Mouse (Mus musculus) effector memory CD4-positive, alpha-beta T cell, adult 7 months (primary cell): Measurements from ENCODE around the gene Fscn3. TPM values are rescaled to one million over a fixed set of nuclear protein-coding genes. Genes with fewer than 3 reads are reported as not detected.

Experiments
- polyA plus RNA-seq: library from polyadenylated mRNA; unstranded; fragments of 100-300 nt; shearing (Covaris generic); gene quantifications from one replicate; pipeline ENCODE4 v1.2.1, GENCODE M21; 2017

Gene Fscn3
- not detected for polyA plus RNA-seq

DNA sequence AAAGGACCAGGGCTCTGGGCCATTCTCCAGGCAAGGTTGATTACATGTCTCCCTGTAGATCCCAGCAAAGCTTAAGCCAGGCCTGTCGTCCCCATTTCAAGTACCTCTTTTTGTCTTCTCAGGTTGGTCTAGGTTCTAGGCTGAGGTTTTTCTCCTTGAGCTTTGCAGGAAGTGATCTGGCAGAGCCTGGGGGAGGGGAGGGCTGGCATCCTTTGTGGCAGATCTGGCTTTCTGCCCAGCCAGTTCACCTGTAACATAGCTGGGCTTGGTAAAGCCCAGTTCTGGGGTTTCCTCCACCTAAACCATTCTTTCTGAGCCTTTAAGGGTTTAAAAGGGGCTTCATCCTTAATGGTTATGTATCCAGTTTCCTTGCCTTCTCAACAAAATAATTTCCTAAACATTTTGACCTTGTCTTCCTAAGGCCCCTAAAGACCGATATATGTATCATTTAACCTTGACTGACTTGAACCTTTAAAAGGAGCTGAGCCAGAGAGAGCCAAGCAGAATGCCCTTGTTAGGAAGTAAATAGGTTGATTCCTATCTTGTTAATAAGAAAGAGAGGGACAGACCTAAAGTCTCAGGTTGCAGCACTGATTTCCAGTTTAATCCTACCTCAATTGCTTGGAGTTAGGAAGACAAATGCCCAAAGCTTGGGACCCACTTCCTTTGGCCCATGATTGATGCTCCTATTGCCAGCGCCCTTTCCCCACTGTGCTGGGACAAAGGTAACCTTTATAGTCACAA lies at the start of gene Fscn3:
Fscn3 (plus strand) TSS at position 694 of the 744 bp plus-strand sequence.

DNA sequence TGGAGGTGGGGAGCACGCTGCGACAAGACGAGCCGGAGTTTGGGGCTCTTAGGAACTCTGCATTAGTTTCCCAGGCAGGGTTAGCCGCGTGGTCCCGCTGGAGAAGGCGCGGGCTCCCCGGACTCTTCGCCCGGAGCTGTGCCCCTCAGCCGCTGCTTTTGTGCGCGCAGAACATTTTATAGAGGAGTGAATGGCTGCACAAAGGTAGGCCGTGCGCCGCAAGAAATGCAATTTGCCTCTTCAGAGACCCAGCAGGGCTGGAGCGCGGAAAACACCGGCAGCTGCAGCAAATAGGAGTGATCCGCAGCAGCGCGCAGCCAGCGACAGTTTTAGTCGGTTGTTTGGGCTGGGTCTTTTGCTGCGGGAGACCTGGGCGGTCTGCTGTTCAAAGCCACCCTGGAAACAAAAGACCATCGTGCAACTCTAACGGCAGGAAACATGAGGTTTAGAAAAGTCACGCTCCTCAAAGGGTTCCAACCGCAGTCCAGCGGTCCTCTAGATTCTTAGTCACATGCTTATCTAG lies 29.8 kb upstream of the Fscn3 start, which contains the start of gene Zfp800:
Zfp800 (minus strand) TSS at position 325 of the 523 bp plus-strand sequence.

DNA sequence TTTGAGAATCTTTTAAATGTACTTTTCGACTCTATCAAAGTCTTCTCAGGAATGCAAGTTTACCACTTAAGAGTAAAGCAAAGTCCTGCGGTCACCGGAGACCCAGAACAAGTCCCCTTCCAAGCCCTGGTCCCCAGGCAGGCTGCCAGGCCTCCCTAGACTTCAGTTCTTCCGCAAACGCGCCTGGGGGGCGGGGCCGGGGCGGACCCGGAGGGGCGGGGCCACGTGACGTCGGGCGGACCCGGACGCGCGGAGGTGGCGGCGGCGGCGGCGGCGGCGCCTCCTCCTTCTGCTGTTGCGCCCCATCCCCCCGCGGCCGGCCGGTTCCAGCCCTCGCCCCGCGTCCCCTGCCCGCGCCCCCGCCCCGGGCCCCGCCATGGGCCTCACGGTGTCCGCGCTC lies 4.3 kb upstream of the Fscn3 start, which contains the start of gene Arf5:
Arf5 (plus strand) TSS at position 248 of the 400 bp plus-strand sequence.

DNA sequence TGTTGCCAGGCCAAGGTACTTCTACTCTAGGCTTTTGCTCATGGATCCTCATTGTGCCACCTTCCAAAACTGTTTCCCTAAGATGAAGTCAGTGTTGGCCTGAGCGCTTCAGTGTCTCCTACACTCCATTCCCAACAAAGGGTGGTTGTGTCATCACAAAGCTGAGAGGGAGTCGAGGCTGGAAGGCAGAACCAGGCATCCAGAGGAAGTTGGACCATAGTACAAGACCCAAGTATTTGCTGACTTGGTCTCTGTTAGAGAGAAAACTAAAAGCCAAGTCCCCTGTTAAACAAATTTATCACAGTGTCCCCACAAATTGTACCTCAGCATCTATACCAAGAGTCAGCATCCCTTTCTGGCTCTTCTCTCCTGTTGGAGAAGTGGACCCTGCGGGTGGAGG lies 701 bp downstream of the Fscn3 start, which contains the start of gene Gcc1:
Gcc1 (minus strand) TSS at position 101 of the 400 bp plus-strand sequence.

DNA sequence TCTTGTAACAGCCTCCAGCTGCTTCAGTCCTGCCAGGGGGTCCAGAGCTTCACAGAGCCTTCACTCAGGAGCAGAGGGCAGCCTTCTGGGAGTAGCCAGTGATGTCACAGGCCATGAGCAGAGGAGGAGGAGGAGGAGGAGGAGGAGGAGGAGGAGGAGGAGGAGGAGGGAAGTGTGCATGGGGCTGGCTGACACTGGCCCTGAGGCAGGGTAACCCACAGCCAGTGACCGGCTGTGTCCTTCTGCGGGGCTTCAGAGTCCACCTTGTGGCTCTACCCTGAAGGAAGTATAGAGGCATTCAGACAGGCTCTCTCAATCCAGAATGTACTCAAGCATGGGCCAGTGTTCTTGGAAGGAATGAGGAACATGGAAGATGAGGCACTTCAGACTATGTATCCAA lies 21.7 kb downstream of the Fscn3 start, which contains the start of gene Pax4:
Pax4 (minus strand) TSS at position 101 of the 400 bp plus-strand sequence.

DNA sequence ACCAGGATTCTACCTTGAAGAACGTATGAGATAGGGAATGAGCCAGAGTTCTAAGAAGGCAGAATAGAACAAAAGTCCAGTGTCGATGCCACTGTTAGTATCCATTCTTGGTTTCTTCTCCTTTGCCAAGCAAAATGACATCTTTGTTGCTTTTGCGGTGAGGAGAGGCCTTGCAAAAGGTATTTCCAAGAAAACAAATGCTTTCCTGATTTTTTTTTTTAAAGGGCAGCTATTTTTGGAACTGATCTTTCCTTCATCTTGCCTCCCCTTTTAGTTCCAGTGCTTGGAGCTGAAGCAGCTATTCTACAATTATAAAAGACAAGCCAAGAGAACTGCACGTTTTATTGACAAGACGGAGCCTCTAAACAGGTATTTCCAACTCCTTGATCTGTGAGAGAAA lies 47.2 kb downstream of the Fscn3 start, which contains the start of gene Snd1:
Snd1 (plus strand) TSS at position 301 of the 400 bp plus-strand sequence.

Other genes with a start within 250 kb of the Fscn3 start
- gene Zfp800, start 29.8 kb upstream of the Fscn3 start, polyA plus RNA-seq: 49.7 TPM
- gene Arf5, start 4.2 kb upstream of the Fscn3 start, polyA plus RNA-seq: 226 TPM
- gene Gcc1, start 601 bp downstream of the Fscn3 start, polyA plus RNA-seq: 20.0 TPM
- gene Pax4, start 21.6 kb downstream of the Fscn3 start, polyA plus RNA-seq: not detected
- 101 TPM for gene Snd1, start 47.4 kb downstream of the Fscn3 start, polyA plus RNA-seq